Mouse (Mus musculus) liver, postnatal 0 days (tissue): ENCODE measurements at regions not wholly inside any gene's neighbourhood (a gene's known extent, or its start where the extent isn't known, plus 50 kb on each side); places are given as distances from the start of the nearest gene placed in this dataset.

Experiments used
- CTCF ChIP-seq: sonication (generic); IDR thresholded peaks from 2 replicates; pipeline ENCODE4 v1.5.1; 2016; ENCODE audit warnings: antibody characterized with exemption, low read depth
- EP300 ChIP-seq: IDR thresholded peaks from 2 replicates; pipeline ENCODE4 v1.6.1; 2016; ENCODE audit warnings: antibody characterized with exemption, low read depth, mild to moderate bottlenecking

DNA sequence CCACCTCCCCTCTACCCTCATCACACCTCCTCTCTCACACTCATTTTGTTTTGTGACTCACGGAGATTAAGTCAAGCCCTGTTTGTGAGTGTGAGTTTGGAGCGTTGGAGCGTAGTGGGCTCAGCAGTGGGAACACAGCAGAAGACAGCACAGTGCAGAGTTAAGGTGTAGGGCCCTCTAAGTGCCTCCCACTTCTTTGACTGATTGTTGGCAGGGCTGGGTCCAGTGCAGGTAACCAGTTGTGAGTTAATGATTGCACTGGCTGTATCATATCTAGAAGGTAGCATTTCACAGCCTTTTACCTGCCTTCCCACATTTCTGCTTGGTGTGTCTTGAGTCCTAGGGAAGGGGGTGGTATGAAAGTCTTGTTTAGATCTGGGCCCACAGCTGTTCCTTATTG is 67.3 kb upstream of the Sod3 start:
- TF ChIP-seq CTCF (no peak), EP300 (no peak)
